Mouse (Mus musculus) adrenal gland, adult (tissue): ENCODE measurements around the gene Fcrl6.

Experiments used
- DNase-seq, 2 experiments: peaks; one replicate each; pipeline ENCODE4 v3.0.0; 2022 to 2023; ENCODE audit warnings: low spot score in 1 of 2; ENCODE audit not compliant: inconsistent age in 2 of 2

The Fcrl6 gene

GRCm38 (mm10) chr1:172549314-172549713, 53.0 kb downstream of the Fcrl6 start:
- DNase-seq = no peak

GRCm38 (mm10) chr1:172548501-172548900, 53.9 kb downstream of the Fcrl6 start:
- DNase-seq = peak in 1 of 2 experiments; percentile 16
